Mouse (Mus musculus): ENCODE data around the gene Nxn. TPM values are rescaled to one million over a fixed set of nuclear protein-coding genes. Genes with fewer than 3 reads are reported as not detected.
A peak's percentile ranks its signal among the peaks of the same experiment; 100 is the strongest.

Nxn gene
- polyA plus RNA-seq, 1 experiment: 2.0 TPM

GRCm38 (mm10) chr11:76268001-76268459 lies 130.9 kb downstream of the Nxn start:
- Histone ChIP-seq H3K4me3 (ENCODE audit: insufficient read depth, low read depth, low read length) (no peak overlapping the region), H3K27ac (replicated peaks; ENCODE audit: low read depth, low read length) (no peak overlapping the region), H3K4me1 (ENCODE audit: control insufficient read depth, insufficient read depth, insufficient read length, low read length) (no peaks in the 10 kb centered on the region; the same call in 1 of the 2 replicates)

DNA sequence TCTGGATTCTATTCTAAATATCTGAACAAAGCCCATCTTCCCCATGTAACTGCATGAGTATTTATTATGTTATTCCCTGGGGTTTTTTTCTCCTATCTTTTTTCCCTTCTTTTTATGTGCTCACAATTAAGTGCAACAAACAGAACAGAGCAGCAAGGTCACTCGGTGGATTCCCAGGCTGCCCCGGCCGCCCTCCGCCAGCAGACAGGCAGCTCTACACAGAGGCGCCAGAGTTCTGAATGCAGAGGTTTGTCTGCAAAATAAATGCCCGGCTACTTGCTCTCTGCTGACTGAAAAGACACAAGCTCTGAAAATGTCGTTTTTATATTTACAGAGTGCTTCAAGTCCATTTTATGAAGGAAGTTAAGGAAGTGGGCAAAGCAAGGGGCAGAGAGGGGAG lies 131.4 kb downstream of the Nxn start:
- no peak overlapping the region for H3K27ac ChIP-seq (replicated peaks; ENCODE audit: low read depth, low read length)
- no peaks in the 10 kb centered on the region; the same call in 1 of the 2 replicates for H3K4me1 ChIP-seq (ENCODE audit: control insufficient read depth, insufficient read depth, insufficient read length, low read length)
- no peak overlapping the region for H3K4me3 ChIP-seq (ENCODE audit: insufficient read depth, low read depth, low read length)

GRCm38 (mm10) chr11:76262611-76263351 lies 136.2 kb downstream of the Nxn start:
- Histone ChIP-seq H3K4me1 (ENCODE audit: control insufficient read depth, insufficient read depth, insufficient read length, low read length) (peaks cover 3% of the 10 kb centered on the region), H3K4me3 (ENCODE audit: insufficient read depth, low read depth, low read length) (no peak overlapping the region), H3K27ac (replicated peaks; ENCODE audit: low read depth, low read length) (no peak overlapping the region)

GRCm38 (mm10) chr11:76261224-76261623 lies 137.7 kb downstream of the Nxn start:
- H3K4me3 ChIP-seq (ENCODE audit: insufficient read depth, low read depth, low read length): no peak overlapping the region
- 0 out of 2 replicates have a peak overlapping the region, but pooled peaks have one; percentile 16 for H3K27ac ChIP-seq (replicated peaks; ENCODE audit: low read depth, low read length)
- H3K4me1 ChIP-seq (ENCODE audit: control insufficient read depth, insufficient read depth, insufficient read length, low read length): peaks cover 3% of the 10 kb centered on the region

- Histone ChIP-seq H3K4me3 (ENCODE audit: insufficient read depth, low read depth, low read length) (no peak overlapping the region), H3K27ac (replicated peaks; ENCODE audit: low read depth, low read length) (no peak overlapping the region), H3K4me1 (ENCODE audit: control insufficient read depth, insufficient read depth, insufficient read length, low read length) (peaks cover 3% of the 10 kb centered on the region)
Measured at GRCm38 (mm10) chr11:76260208-76261050, 138.5 kb downstream of the Nxn start.

GRCm38 (mm10) chr11:76258511-76258910 lies 140.4 kb downstream of the Nxn start:
- H3K4me1 ChIP-seq (ENCODE audit: control insufficient read depth, insufficient read depth, insufficient read length, low read length): peaks cover 3% of the 10 kb centered on the region
- no peak overlapping the region for H3K27ac ChIP-seq (replicated peaks; ENCODE audit: low read depth, low read length)

GRCm38 (mm10) chr11:76257386-76257785 lies 141.6 kb downstream of the Nxn start:
- Histone ChIP-seq H3K4me1 (ENCODE audit: control insufficient read depth, insufficient read depth, insufficient read length, low read length) (peaks cover 3% of the 10 kb centered on the region), H3K27ac (replicated peaks; ENCODE audit: low read depth, low read length) (no peak overlapping the region)

More at GRCm38 (mm10) chr11:76258511-76258910, 140.4 kb downstream of the Nxn start:
- no peak overlapping the region for H3K4me3 ChIP-seq (ENCODE audit: insufficient read depth, low read depth, low read length)

DNA sequence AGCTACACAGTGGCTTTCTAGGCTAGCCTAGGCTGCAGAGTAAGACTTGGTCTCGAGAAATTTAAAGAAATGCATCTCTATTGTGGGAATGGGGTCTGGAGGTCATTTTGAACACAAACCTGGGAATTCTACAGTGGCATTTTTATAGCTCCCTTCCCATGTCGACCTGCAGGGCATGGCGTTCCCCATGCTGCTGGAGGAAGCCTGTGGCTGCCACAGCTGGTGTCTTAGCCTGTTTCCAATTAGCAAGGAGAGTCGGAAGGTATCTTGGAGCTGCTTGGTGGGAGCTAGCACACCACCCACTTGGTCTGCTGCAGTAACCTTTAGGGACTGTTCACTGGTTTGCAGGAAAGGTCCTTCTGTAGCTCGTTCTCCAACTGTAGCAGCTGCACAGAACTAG lies 142.8 kb downstream of the Nxn start:
- H3K4me1 ChIP-seq (ENCODE audit: control insufficient read depth, insufficient read depth, insufficient read length, low read length): peaks cover 3% of the 10 kb centered on the region; the same call in 1 of the 2 replicates
- H3K4me3 ChIP-seq (ENCODE audit: insufficient read depth, low read depth, low read length): no peak overlapping the region
- no peak overlapping the region for H3K27ac ChIP-seq (replicated peaks; ENCODE audit: low read depth, low read length)

More at GRCm38 (mm10) chr11:76257386-76257785, 141.6 kb downstream of the Nxn start:
- H3K4me3 ChIP-seq (ENCODE audit: insufficient read depth, low read depth, low read length): no peak overlapping the region

DNA sequence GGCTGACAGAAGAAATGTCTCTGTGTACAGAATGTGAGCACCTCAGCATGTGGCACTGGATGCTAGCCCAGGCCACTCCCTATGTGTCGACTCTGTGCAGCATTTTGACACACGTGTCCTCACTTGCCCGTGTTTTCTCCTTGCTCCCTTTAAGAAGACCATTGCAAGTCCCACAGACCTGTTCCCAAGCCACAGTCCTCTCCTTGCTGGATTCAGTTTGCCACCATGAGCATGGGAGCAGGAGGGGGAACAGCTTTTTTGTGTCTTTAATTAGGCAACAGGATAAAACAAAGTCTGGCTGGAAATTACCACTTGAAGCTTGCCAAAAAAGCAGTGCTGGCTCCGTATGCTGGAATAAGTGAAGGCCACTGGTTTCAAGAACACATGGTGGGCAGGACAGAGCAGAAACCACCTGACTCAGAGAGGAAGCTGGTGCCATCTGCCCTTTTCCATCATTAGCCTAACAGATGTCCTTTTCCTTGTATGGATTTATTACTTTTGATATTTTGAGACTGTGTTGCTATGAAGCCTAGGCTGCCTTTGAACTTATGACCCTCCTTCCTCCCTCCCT lies 143.4 kb downstream of the Nxn start:
- H3K27ac ChIP-seq (replicated peaks; ENCODE audit: low read depth, low read length): no peak overlapping the region
- no peak overlapping the region for H3K4me3 ChIP-seq (ENCODE audit: insufficient read depth, low read depth, low read length)
- no peaks in the 10 kb centered on the region; the same call in 1 of the 2 replicates for H3K4me1 ChIP-seq (ENCODE audit: control insufficient read depth, insufficient read depth, insufficient read length, low read length)

GRCm38 (mm10) chr11:76253918-76254264 lies 145.0 kb downstream of the Nxn start:
- no peak overlapping the region for H3K4me3 ChIP-seq (ENCODE audit: insufficient read depth, low read depth, low read length)
- no peaks in the 10 kb centered on the region; the same call in 1 of the 2 replicates for H3K4me1 ChIP-seq (ENCODE audit: control insufficient read depth, insufficient read depth, insufficient read length, low read length)
- H3K27ac ChIP-seq (replicated peaks; ENCODE audit: low read depth, low read length): no peak overlapping the region

GRCm38 (mm10) chr11:76253145-76253917 lies 145.6 kb downstream of the Nxn start:
- H3K4me1 ChIP-seq (ENCODE audit: control insufficient read depth, insufficient read depth, insufficient read length, low read length): no peaks in the 10 kb centered on the region; the same call in 1 of the 2 replicates
- no peak overlapping the region for H3K4me3 ChIP-seq (ENCODE audit: insufficient read depth, low read depth, low read length)
- H3K27ac ChIP-seq (replicated peaks; ENCODE audit: low read depth, low read length): no peak overlapping the region

DNA sequence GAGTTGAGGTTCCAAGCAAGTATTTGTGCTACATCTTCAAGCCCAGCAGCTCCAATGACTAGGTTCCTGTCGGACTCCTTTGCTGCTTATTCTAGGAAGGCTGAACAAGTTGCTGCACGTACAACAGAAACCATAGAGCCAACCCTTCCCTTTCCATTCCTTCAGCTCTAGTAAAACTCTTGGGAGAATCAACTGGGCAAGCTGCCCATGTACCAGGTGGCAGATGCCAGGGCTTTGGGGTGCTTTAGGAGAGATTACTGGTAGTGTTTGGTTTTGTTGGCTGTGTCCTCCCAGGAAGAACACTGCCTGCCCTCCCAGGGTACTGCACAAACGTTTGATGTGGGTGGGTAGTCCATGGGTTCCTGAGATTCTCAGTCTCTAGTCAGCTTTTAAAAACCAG lies 146.9 kb downstream of the Nxn start:
- Histone ChIP-seq H3K27ac (replicated peaks; ENCODE audit: low read depth, low read length) (no peak overlapping the region), H3K4me3 (ENCODE audit: insufficient read depth, low read depth, low read length) (no peak overlapping the region), H3K4me1 (ENCODE audit: control insufficient read depth, insufficient read depth, insufficient read length, low read length) (no peaks in the 10 kb centered on the region; the same call in 1 of the 2 replicates)

GRCm38 (mm10) chr11:76247239-76247638 lies 151.7 kb downstream of the Nxn start:
- no peak overlapping the region for H3K27ac ChIP-seq (replicated peaks; ENCODE audit: low read depth, low read length)
- H3K4me1 ChIP-seq (ENCODE audit: control insufficient read depth, insufficient read depth, insufficient read length, low read length): no peaks in the 10 kb centered on the region
- H3K4me3 ChIP-seq (ENCODE audit: insufficient read depth, low read depth, low read length): no peak overlapping the region

GRCm38 (mm10) chr11:76246439-76246838 lies 152.5 kb downstream of the Nxn start:
- Histone ChIP-seq H3K4me3 (ENCODE audit: insufficient read depth, low read depth, low read length) (no peak overlapping the region), H3K27ac (replicated peaks; ENCODE audit: low read depth, low read length) (no peak overlapping the region), H3K4me1 (ENCODE audit: control insufficient read depth, insufficient read depth, insufficient read length, low read length) (no peaks in the 10 kb centered on the region)
